Mouse (Mus musculus) ES-Bruce4 (cell line): ENCODE results near the gene Slc35f1. TPM values are rescaled to one million over a fixed set of nuclear protein-coding genes. Genes with fewer than 3 reads are reported as not detected.

Experiments used
- H3K27ac ChIP-seq: 2 replicates; pipeline ENCODE4 v1.5.1; 2012; ENCODE audit warnings: low read length, inconsistent platforms; ENCODE audit not compliant: insufficient read depth
- H3K27me3 ChIP-seq: 2 replicates; pipeline ENCODE4 v1.6.1; 2012; ENCODE audit warnings: mild to moderate bottlenecking, low read length, inconsistent platforms; ENCODE audit not compliant: control insufficient read depth, poor library complexity, insufficient read depth, severe bottlenecking
- H3K36me3 ChIP-seq: 2 replicates; pipeline ENCODE4 v1.6.1; 2012; ENCODE audit warnings: inconsistent platforms, mild to moderate bottlenecking, low read length, moderate library complexity; ENCODE audit not compliant: control insufficient read depth, poor library complexity, insufficient read depth, severe bottlenecking
- H3K4me1 ChIP-seq: one replicate; pipeline ENCODE4 v1.8.1; 2011; ENCODE audit warnings: low read length; ENCODE audit not compliant: control insufficient read depth, insufficient read depth
- H3K4me3 ChIP-seq: 2 replicates; pipeline ENCODE4 v1.5.1; 2011; ENCODE audit warnings: low read depth, mild to moderate bottlenecking, low read length
- H3K9ac ChIP-seq: 2 replicates; pipeline ENCODE4 v1.6.1; 2012; ENCODE audit warnings: low read depth, mild to moderate bottlenecking, inconsistent platforms; ENCODE audit not compliant: poor library complexity, severe bottlenecking
- H3K9me3 ChIP-seq: replicated peaks from 2 replicates; pipeline ENCODE4 v1.6.1; 2012; ENCODE audit warnings: mild to moderate bottlenecking, low read length, inconsistent platforms; ENCODE audit not compliant: control insufficient read depth, poor library complexity, insufficient read depth, severe bottlenecking
- CTCF ChIP-seq: IDR thresholded peaks from one replicate; pipeline ENCODE4 v1.8.1; 2011; ENCODE audit warnings: low read depth, low read length
- EP300 ChIP-seq: IDR thresholded peaks from 2 replicates; pipeline ENCODE4 v1.6.1; 2011; ENCODE audit warnings: low read depth, low read length; ENCODE audit not compliant: insufficient read depth
- POLR2A ChIP-seq: IDR thresholded peaks from one replicate; pipeline ENCODE4 v1.8.1; 2011; ENCODE audit warnings: low read length; ENCODE audit not compliant: insufficient read depth
- polyA plus RNA-seq: library from polyadenylated mRNA; stranded (reverse); fragments of >200 nt; gene quantifications from 2 replicates; pipeline ENCODE4 v1.2.4, GENCODE M21; 2011; ENCODE audit warnings: low read depth; ENCODE audit not compliant: missing spikeins, insufficient read depth, insufficient read length

The Slc35f1 gene
- polyA plus RNA-seq, 1 experiment, result 1.1 TPM

DNA sequence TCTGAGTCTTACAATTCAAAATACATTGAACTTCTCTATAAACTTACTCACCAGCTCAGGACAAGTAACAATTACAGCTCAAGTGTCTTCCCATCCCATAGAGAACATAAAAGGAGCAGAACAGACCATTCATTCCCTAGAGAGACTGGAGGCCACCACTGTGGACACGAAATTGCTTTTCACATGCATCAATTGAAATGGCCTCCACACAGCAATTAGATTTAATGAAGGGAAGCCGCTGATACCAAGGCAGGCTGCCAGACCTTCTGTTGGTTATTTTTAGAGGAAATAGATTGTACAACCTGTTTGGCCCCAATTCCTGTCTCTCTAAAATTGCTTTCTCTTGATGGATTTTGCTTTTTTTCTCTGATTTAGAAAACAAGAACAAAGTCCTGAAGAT lies 150.5 kb downstream of the Slc35f1 start:
- Histone ChIP-seq H3K27me3 (no peaks in the 10 kb centered on the region), H3K4me1 (no peaks in the 10 kb centered on the region), H3K27ac (no peak overlapping the region), H3K36me3 (no peaks in the 10 kb centered on the region), H3K4me3 (no peak overlapping the region), H3K9ac (no peak overlapping the region), H3K9me3 (no peaks in the 10 kb centered on the region)
- TF ChIP-seq POLR2A (no peak), CTCF (no peak), EP300 (no peak)

- Histone ChIP-seq H3K9me3 (no peaks in the 10 kb centered on the region), H3K4me3 (no peak overlapping the region), H3K36me3 (no peaks in the 10 kb centered on the region), H3K4me1 (no peaks in the 10 kb centered on the region), H3K27ac (no peak overlapping the region), H3K27me3 (no peaks in the 10 kb centered on the region), H3K9ac (no peak overlapping the region)
- TF ChIP-seq EP300 (no peak), CTCF (no peak), POLR2A (no peak)
Measured at GRCm38 (mm10) chr10:52851994-52852393, 161.7 kb downstream of the Slc35f1 start.

GRCm38 (mm10) chr10:52860851-52861250 lies 170.5 kb downstream of the Slc35f1 start:
- no peak overlapping the region for H3K27ac ChIP-seq
- H3K9ac ChIP-seq, result no peak overlapping the region
- no peaks in the 10 kb centered on the region for H3K27me3 ChIP-seq
- H3K4me1 ChIP-seq, result no peaks in the 10 kb centered on the region
- H3K9me3 ChIP-seq, result no peaks in the 10 kb centered on the region
- TF ChIP-seq EP300, result no peak
- no peak for TF ChIP-seq POLR2A
- no peak for TF ChIP-seq CTCF
- H3K4me3 ChIP-seq, result no peak overlapping the region
- no peaks in the 10 kb centered on the region for H3K36me3 ChIP-seq

- Histone ChIP-seq H3K4me3 (no peak overlapping the region), H3K27ac (no peak overlapping the region), H3K4me1 (no peaks in the 10 kb centered on the region), H3K27me3 (no peaks in the 10 kb centered on the region), H3K9ac (no peak overlapping the region), H3K36me3 (no peaks in the 10 kb centered on the region), H3K9me3 (no peaks in the 10 kb centered on the region)
- no peak for TF ChIP-seq CTCF
- TF ChIP-seq POLR2A, result no peak
- no peak for TF ChIP-seq EP300
Measured at GRCm38 (mm10) chr10:52864936-52865335, 174.6 kb downstream of the Slc35f1 start.

DNA sequence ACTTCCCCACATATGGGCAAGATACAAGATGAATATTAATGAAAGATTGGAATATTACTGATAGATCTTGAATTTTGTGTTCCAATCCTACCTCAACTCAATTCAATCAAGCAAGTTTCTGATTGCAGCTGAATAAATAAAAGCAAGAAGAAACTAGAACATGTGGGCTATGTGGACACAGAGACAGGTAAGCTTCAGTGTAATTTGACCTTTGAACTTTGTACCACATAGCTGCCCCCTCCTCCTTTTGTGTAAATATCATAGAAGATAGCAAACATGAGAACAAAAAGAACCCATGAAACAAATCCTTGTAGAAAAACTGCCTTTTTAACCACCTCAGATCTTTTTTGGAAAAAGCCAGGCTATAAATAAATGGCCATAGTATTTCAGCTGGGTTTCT lies 180.8 kb downstream of the Slc35f1 start:
- Histone ChIP-seq H3K27me3 (no peaks in the 10 kb centered on the region), H3K36me3 (no peaks in the 10 kb centered on the region), H3K9me3 (no peaks in the 10 kb centered on the region), H3K9ac (no peak overlapping the region), H3K4me1 (no peaks in the 10 kb centered on the region), H3K27ac (no peak overlapping the region), H3K4me3 (no peak overlapping the region)
- no peak for TF ChIP-seq EP300
- no peak for TF ChIP-seq CTCF
- no peak for TF ChIP-seq POLR2A

GRCm38 (mm10) chr10:52874133-52874532 lies 183.8 kb downstream of the Slc35f1 start:
- Histone ChIP-seq H3K4me1 (peaks cover 5% of the 10 kb centered on the region), H3K27ac (no peak overlapping the region), H3K9me3 (no peaks in the 10 kb centered on the region), H3K9ac (no peak overlapping the region), H3K27me3 (no peaks in the 10 kb centered on the region), H3K4me3 (no peak overlapping the region), H3K36me3 (no peaks in the 10 kb centered on the region)
- TF ChIP-seq EP300 (no peak), CTCF (no peak), POLR2A (no peak)
